8 mouse cellular contexts compared by ENCODE assay signal in genomic region chr15:94543409-94544051, GRCm38 (mm10). TPM values are rescaled to one million over a fixed set of nuclear protein-coding genes. Genes with fewer than 3 reads are reported as not detected.
A peak's percentile ranks its signal among the peaks of the same experiment; 100 is the strongest.
DNase-seq lines count a peak whose midpoint lies in the region; ATAC-seq lines count a peak whose summit lies in the region.

Gene Pus7l, minus strand, starts transcription at chr15:94543547.
Gene Irak4, plus strand, starts transcription at chr15:94543643.

- H3K36me3 ChIP-seq in hindbrain, embryonic 14.5 days (replicated peaks; ENCODE audit: control insufficient read depth, insufficient read depth): no peaks in the 10 kb centered on the region

- H3K9ac ChIP-seq in hindbrain, embryonic 14.5 days: peak within 1 kb of the TSS; percentile 73

- H3K27me3 ChIP-seq in hindbrain, embryonic 14.5 days (ENCODE audit: control insufficient read depth, insufficient read depth, low read length): no peaks in the 10 kb centered on the region

- peak within 1 kb of the TSS; percentile 71 for H3K4me2 ChIP-seq in hindbrain, embryonic 14.5 days (replicated peaks)

- H3K4me3 ChIP-seq in hindbrain, embryonic 14.5 days (replicated peaks; ENCODE audit: low read length): peak within 1 kb of the TSS; percentile 89

- peak; percentile 97 for DNase-seq in R1 (ENCODE audit: low read depth, low spot score)
- DNase-seq in cerebellum, postnatal 25 days: peak; percentile 90 to 92
- DNase-seq in frontal cortex, postnatal 25 days (ENCODE audit: low spot score in 2 of 2): peak; percentile 80 to 81
- DNase-seq in hindbrain, embryonic 14.5 days (ENCODE audit: low spot score): peak; percentile 91
- peak; percentile 88 to 91 for DNase-seq in layer of hippocampus, postnatal 36 days
- DNase-seq in lung, postnatal 36 days: peak; percentile 97
- DNase-seq in retina, postnatal 1 day: peak; percentile 97
- DNase-seq in urinary bladder, adult 18-20 months (ENCODE audit: low spot score in 2 of 2): peak; percentile 90 to 95

- ATAC-seq in hindbrain, embryonic 14.5 days (ENCODE audit: low FRiP score): peak; percentile 98

- H3K9me3 ChIP-seq in hindbrain, embryonic 14.5 days (ENCODE audit: control insufficient read depth, low read length): no peaks in the 10 kb centered on the region

- H3K4me1 ChIP-seq in hindbrain, embryonic 14.5 days (replicated peaks; ENCODE audit: control insufficient read depth, insufficient read depth, low read length): peaks cover 5% of the 10 kb centered on the region

- H3K27ac ChIP-seq in hindbrain, embryonic 14.5 days: peak within 1 kb of the TSS; percentile 61; the same call in 1 of the 2 replicates

- WGBS in hindbrain, embryonic 14.5 days: under 1% methylated on average over 45 of the region's 45 CpGs

RNA-seq across cellular contexts. Expression of gene Pus7l, which starts in this region (rescaled TPM):
- 6.5 and 6.7 TPM in 2 replicates for polyA plus RNA-seq in hindbrain, embryonic 14.5 days (2014; fragmentation: Nextera tagmentation; extraction: Ambion mirVana)
- 1 to 10 TPM; 3.5 to 3.9 TPM for total RNA-seq in layer of hippocampus, postnatal 36 days (2021)

RNA-seq across cellular contexts. Expression of gene Irak4, which starts in this region (rescaled TPM):
- polyA plus RNA-seq in hindbrain, embryonic 14.5 days (2014; fragmentation: Nextera tagmentation; extraction: Ambion mirVana): 1.4 and 1.5 TPM in 2 replicates
- 1 to 10 TPM; 1.8 to 2.3 TPM for total RNA-seq in layer of hippocampus, postnatal 36 days (2021)

Comparison
In these comparisons a context has a peak if more than half of its experiments do, and no peak if none do; other contexts are left out.
1. Peak in every context shown above with its lines: DNase-seq, ATAC-seq, H3K4me3 ChIP-seq and H3K27ac ChIP-seq.